Mouse (Mus musculus) ES-Bruce4 (cell line): ENCODE measurements around the gene Gm4131.

ENCODE experiments used
- CTCF ChIP-seq: IDR thresholded peaks from one replicate; pipeline ENCODE4 v1.8.1; 2011; ENCODE audit warnings: low read depth, low read length
- EP300 ChIP-seq: IDR thresholded peaks from 2 replicates; pipeline ENCODE4 v1.6.1; 2011; ENCODE audit warnings: low read depth, low read length; ENCODE audit not compliant: insufficient read depth
- POLR2A ChIP-seq: IDR thresholded peaks from one replicate; pipeline ENCODE4 v1.8.1; 2011; ENCODE audit warnings: low read length; ENCODE audit not compliant: insufficient read depth

- TF ChIP-seq POLR2A (no peak), EP300 (no peak), CTCF (no peak)
Observed at GRCm38 (mm10) chr14:62602869-62603268, 36.1 kb upstream of the Gm4131 start.
